Mouse (Mus musculus) heart, adult 2 months (tissue): ENCODE results near the gene Olfr1094. TPM values are rescaled to one million over a fixed set of nuclear protein-coding genes. Genes with fewer than 3 reads are reported as not detected.

Experiments
- DNase-seq, 2 experiments: peaks; one replicate each; pipeline ENCODE4 v3.0.0; 2021
- H3K27ac ChIP-seq: fragments of 200-600 bp; 2 replicates; pipeline ENCODE4 v1.8.1; 2022
- H3K27me3 ChIP-seq: fragments of 200-500 bp; 2 replicates; pipeline ENCODE4 v1.6.1; 2012; ENCODE audit warnings: mild to moderate bottlenecking, low read length, inconsistent platforms, mixed read lengths; ENCODE audit not compliant: control insufficient read depth, insufficient read depth
- H3K36me3 ChIP-seq: fragments of 200-500 bp; 2 replicates; pipeline ENCODE4 v1.6.1; 2012; ENCODE audit warnings: low read length, inconsistent platforms; ENCODE audit not compliant: control insufficient read depth, insufficient read depth
- H3K4me1 ChIP-seq: fragments of 200-500 bp; 2 replicates; pipeline ENCODE4 v1.6.1; 2011; ENCODE audit warnings: low read length; ENCODE audit not compliant: control insufficient read depth, insufficient read depth
- H3K4me3 ChIP-seq: fragments of 200-600 bp; 2 replicates; pipeline ENCODE4 v1.8.1; 2022
- H3K79me2 ChIP-seq: fragments of 200-500 bp; replicated peaks from 2 replicates; pipeline ENCODE4 v1.6.1; 2012; ENCODE audit warnings: mild to moderate bottlenecking, inconsistent platforms, low read length, moderate library complexity, mixed read lengths; ENCODE audit not compliant: control insufficient read depth, insufficient read depth
- H3K9ac ChIP-seq: fragments of 200-500 bp; 2 replicates; pipeline ENCODE4 v1.6.1; 2012; ENCODE audit warnings: low read depth, mild to moderate bottlenecking, control low read depth, inconsistent platforms, low read length, mixed read lengths
- CTCF ChIP-seq: fragments of 200-600 bp; IDR thresholded peaks from 2 replicates; pipeline ENCODE4 v1.8.1; 2022; ENCODE audit warnings: antibody characterized with exemption, mild to moderate bottlenecking, moderate library complexity
- EP300 ChIP-seq: fragments of 200-500 bp; IDR thresholded peaks from 2 replicates; pipeline ENCODE4 v1.6.1; 2011; ENCODE audit warnings: low read depth, low read length, control low read depth; ENCODE audit not compliant: insufficient read depth
- POLR2A ChIP-seq: fragments of 200-500 bp; IDR thresholded peaks from 2 replicates; pipeline ENCODE4 v1.6.1; 2011; ENCODE audit warnings: mild to moderate bottlenecking, low read depth, low read length, control low read depth; ENCODE audit not compliant: insufficient read depth
- WGBS: fragments of 180-500 bp; shearing (Covaris S2); methylation state at CpG from one replicate; pipeline ENCODE4 v1.1.7; 2018; 5-methylcytosine and 5-hydroxymethylcytosine counted together
- intact Hi-C: fragments of 180-260 bp; cut with DNase I; formaldehyde crosslinking; loops from one replicate; pipeline ENCODE4 v1.15.1; 2025
- long read RNA-seq: library from polyadenylated mRNA; stranded (forward); transcript quantifications from one replicate; pipeline ENCODE4 v2.0.0, GENCODE M21; 2021
- polyA plus RNA-seq: library from polyadenylated mRNA; depleted of rRNA; stranded (reverse); fragments of >200 nt; gene quantifications from 2 replicates; pipeline ENCODE4 v1.2.3, GENCODE M21; 2012; rRNA removed
- total RNA-seq, 2 experiments: library from RNA; stranded (reverse); gene quantifications; 2 replicates each; pipeline ENCODE4 v1.2.3; 2021

Gene Olfr1094
- not detected for total RNA-seq
- not detected in 2 replicates for polyA plus RNA-seq
- long read RNA-seq, result 0 reads

DNA sequence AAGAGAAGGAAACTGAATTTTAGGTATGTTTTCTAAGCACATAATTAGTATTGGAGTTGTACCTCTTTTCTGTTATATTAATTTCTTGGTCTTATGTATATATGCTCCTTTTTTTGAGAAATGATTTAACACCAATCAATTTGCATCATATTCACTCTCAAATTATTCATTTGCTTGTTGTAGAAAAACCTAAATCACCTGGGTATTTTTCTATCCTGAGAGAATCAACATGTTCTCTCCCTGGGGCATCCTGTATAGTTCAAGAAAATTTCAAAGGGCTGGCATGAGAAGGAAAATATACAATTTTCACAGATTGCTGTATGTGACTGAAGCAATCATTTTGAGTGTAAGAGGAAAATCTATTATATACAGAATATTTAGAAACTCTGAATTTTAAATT, at the start of gene Olfr1094:
Gene Olfr1094 (plus strand): TSS at position 301 of the 400 bp plus-strand sequence.
- H3K27ac ChIP-seq, result no peak within 1 kb of the TSS
- no peaks in the 10 kb centered on the region for H3K36me3 ChIP-seq
- TF ChIP-seq CTCF (no peak), POLR2A (no peak), EP300 (no peak)
- intact Hi-C loops, result no loop called here
- H3K27me3 ChIP-seq, result no peaks in the 10 kb centered on the region
- H3K4me1 ChIP-seq, result no peaks in the 10 kb centered on the region
- H3K9ac ChIP-seq, result no peak within 1 kb of the TSS
- no peak for DNase-seq
- H3K79me2 ChIP-seq, result no peaks in the 10 kb centered on the region
- H3K4me3 ChIP-seq, result no peak within 1 kb of the TSS

DNA sequence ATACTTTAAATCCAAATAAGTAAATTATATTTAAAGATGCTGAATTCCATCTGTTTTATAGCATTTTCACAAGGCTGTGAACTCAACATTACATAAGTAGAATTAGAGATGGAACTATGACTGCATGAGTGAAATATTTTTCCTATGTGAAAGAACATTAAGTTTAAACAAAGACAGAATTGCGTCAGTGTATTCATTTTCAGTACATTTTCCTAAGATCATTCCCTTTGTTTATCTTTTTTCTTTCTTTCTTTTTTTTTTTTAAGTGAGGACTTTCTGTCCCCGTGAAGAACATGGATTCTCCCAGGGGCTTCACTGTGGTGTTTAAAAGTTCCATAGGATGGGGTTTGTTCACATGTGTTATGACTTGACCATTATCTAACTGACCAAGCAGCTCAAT, 42.3 kb upstream of the Olfr1094 start, which contains the start of gene Olfr1093:
Gene Olfr1093 (plus strand): TSS at position 301 of the 400 bp plus-strand sequence.
- H3K4me3 ChIP-seq, result no peak within 1 kb of the TSS
- no peak within 1 kb of the TSS for H3K27ac ChIP-seq
- TF ChIP-seq POLR2A (no peak), CTCF (no peak), EP300 (no peak)
- no peaks in the 10 kb centered on the region for H3K36me3 ChIP-seq
- intact Hi-C loops, result no loop called here
- H3K9ac ChIP-seq, result no peak within 1 kb of the TSS
- no peak for DNase-seq
- no peaks in the 10 kb centered on the region for H3K4me1 ChIP-seq
- 61% methylated on average over 2 of the region's 2 CpGs for WGBS
- H3K79me2 ChIP-seq, result no peaks in the 10 kb centered on the region
- H3K27me3 ChIP-seq, result no peaks in the 10 kb centered on the region

DNA sequence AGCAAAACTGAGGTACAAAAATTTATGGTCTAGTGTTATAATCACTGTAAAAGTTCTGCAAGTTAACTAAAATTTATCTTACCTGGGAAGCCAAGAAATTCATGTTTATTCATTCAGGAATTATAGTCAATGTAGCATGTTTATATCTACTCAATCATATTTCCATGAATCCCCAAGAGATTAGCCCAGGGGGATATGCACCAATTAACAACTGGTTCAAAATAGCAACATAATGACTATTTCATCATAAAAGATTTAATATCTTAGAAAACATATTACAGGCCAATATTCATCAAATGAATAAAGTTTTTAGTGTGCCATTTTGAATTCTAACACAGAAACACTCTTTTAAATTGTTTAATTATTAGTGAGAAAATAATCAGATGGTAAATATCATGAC, 14.5 kb upstream of the Olfr1094 start, which contains the start of gene Olfr141:
Gene Olfr141 (minus strand): TSS at position 101 of the 400 bp plus-strand sequence.
- no peak for DNase-seq
- Histone ChIP-seq H3K79me2 (no peaks in the 10 kb centered on the region), H3K36me3 (no peaks in the 10 kb centered on the region), H3K9ac (no peak within 1 kb of the TSS), H3K4me3 (no peak within 1 kb of the TSS), H3K27ac (no peak within 1 kb of the TSS), H3K4me1 (no peaks in the 10 kb centered on the region), H3K27me3 (no peaks in the 10 kb centered on the region)
- intact Hi-C loops, result no loop called here
- TF ChIP-seq CTCF, result no peak
- no peak for TF ChIP-seq POLR2A
- no peak for TF ChIP-seq EP300

DNA sequence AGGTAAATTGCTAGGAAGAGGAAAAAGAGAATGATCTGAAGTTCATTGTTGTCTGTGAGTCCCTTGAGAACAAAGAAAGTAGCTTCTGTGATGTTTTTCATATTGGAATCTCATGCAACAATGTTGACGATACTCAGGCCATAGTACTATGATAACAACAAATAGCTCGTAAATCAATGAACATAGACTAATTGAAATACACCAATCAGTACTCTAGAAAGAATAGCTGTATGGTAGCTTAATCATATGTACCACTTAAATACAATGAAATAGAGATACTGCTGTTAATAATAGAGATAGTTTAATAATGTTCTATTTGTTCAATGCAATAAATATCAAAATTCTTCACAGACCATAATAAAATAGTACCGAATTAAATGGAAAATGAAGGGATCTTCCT, 27.1 kb downstream of the Olfr1094 start, which contains the start of gene Olfr1095:
Gene Olfr1095 (minus strand): TSS at position 101 of the 400 bp plus-strand sequence.
- Histone ChIP-seq H3K27me3 (no peaks in the 10 kb centered on the region), H3K4me3 (no peak within 1 kb of the TSS), H3K79me2 (no peaks in the 10 kb centered on the region), H3K4me1 (no peaks in the 10 kb centered on the region), H3K36me3 (no peaks in the 10 kb centered on the region), H3K27ac (no peak within 1 kb of the TSS), H3K9ac (no peak within 1 kb of the TSS)
- WGBS, result 78% methylated on average over 3 of the region's 3 CpGs
- DNase-seq, result no peak
- TF ChIP-seq CTCF (no peak), POLR2A (no peak), EP300 (no peak)
- intact Hi-C loops, result no loop called here

DNA sequence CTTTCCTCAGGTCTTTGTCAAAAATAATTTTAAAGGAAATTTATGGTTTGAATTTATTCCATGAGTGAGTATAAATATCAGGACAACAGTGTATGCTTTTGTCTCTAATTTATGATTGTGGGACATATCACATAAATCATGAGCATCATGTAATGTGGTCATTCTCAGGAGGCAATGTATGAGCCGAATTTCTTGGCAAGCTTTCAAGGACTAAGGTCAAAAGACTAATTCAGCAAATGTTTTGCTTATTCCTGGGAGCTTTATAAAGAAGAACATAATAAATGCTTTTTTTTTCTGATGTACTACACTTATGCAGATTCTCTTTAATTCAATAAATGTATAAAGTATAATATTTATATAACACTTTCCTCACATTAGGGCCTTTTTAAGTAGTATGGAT, 50.2 kb downstream of the Olfr1094 start, which contains the start of gene Gm13723:
Gene Gm13723 (minus strand): TSS at position 101 of the 400 bp plus-strand sequence.
- Histone ChIP-seq H3K79me2 (no peaks in the 10 kb centered on the region), H3K27me3 (no peaks in the 10 kb centered on the region), H3K4me3 (no peak within 1 kb of the TSS), H3K4me1 (no peaks in the 10 kb centered on the region), H3K27ac (no peak within 1 kb of the TSS), H3K36me3 (no peaks in the 10 kb centered on the region), H3K9ac (no peak within 1 kb of the TSS)
- DNase-seq, result no peak
- WGBS, result 22% methylated on average over 1 of the region's 1 CpGs
- no peak for TF ChIP-seq POLR2A
- no peak for TF ChIP-seq CTCF
- TF ChIP-seq EP300, result no peak
- intact Hi-C loops, result no loop called here

Other genes with a start within 250 kb of the Olfr1094 start
- not detected for gene Olfr1082, start 225.7 kb upstream of the Olfr1094 start, total RNA-seq
- gene Olfr1082, start 225.7 kb upstream of the Olfr1094 start, polyA plus RNA-seq, result not detected in 2 replicates
- not detected for gene Olfr1084, start 184.9 kb upstream of the Olfr1094 start, total RNA-seq
- gene Olfr1084, start 184.9 kb upstream of the Olfr1094 start, polyA plus RNA-seq, result not detected in 2 replicates
- not detected for gene Olfr1085, start 162.6 kb upstream of the Olfr1094 start, total RNA-seq
- gene Olfr1085, start 162.6 kb upstream of the Olfr1094 start, polyA plus RNA-seq, result not detected in 2 replicates
- not detected for gene Olfr1086, start 144.6 kb upstream of the Olfr1094 start, total RNA-seq
- gene Olfr1086, start 144.6 kb upstream of the Olfr1094 start, polyA plus RNA-seq, result not detected in 2 replicates
- gene Olfr1087, start 126.3 kb upstream of the Olfr1094 start, total RNA-seq, result not detected
- not detected in 2 replicates for gene Olfr1087, start 126.3 kb upstream of the Olfr1094 start, polyA plus RNA-seq
- gene Olfr1089, start 91.0 kb upstream of the Olfr1094 start, total RNA-seq, result not detected
- gene Olfr1089, start 91.0 kb upstream of the Olfr1094 start, polyA plus RNA-seq, result not detected in 2 replicates
- not detected for gene Olfr1090, start 65.7 kb upstream of the Olfr1094 start, total RNA-seq
- gene Olfr1090, start 65.7 kb upstream of the Olfr1094 start, polyA plus RNA-seq, result not detected in 2 replicates
- not detected for gene Olfr1093, start 42.2 kb upstream of the Olfr1094 start, total RNA-seq
- not detected in 2 replicates for gene Olfr1093, start 42.2 kb upstream of the Olfr1094 start, polyA plus RNA-seq
- gene Olfr141, start 14.6 kb upstream of the Olfr1094 start, total RNA-seq, result not detected
- gene Olfr141, start 14.6 kb upstream of the Olfr1094 start, polyA plus RNA-seq, result not detected in 2 replicates
- gene Olfr1095, start 27.0 kb downstream of the Olfr1094 start, total RNA-seq, result not detected
- gene Olfr1095, start 27.0 kb downstream of the Olfr1094 start, polyA plus RNA-seq, result not detected in 2 replicates
- gene Gm13723, start 50.1 kb downstream of the Olfr1094 start, total RNA-seq, result not detected
- gene Gm13723, start 50.1 kb downstream of the Olfr1094 start, polyA plus RNA-seq, result not detected in 2 replicates
- not detected for gene Olfr1097, start 67.6 kb downstream of the Olfr1094 start, total RNA-seq
- gene Olfr1097, start 67.6 kb downstream of the Olfr1094 start, polyA plus RNA-seq, result not detected in 2 replicates
- gene Olfr1098, start 99.9 kb downstream of the Olfr1094 start, total RNA-seq, result not detected
- not detected in 2 replicates for gene Olfr1098, start 99.9 kb downstream of the Olfr1094 start, polyA plus RNA-seq
- not detected for gene Olfr1099, start 136.0 kb downstream of the Olfr1094 start, total RNA-seq
- gene Olfr1099, start 136.0 kb downstream of the Olfr1094 start, polyA plus RNA-seq, result not detected in 2 replicates
- gene Olfr1100, start 155.3 kb downstream of the Olfr1094 start, total RNA-seq, result not detected
- gene Olfr1100, start 155.3 kb downstream of the Olfr1094 start, polyA plus RNA-seq, result not detected in 2 replicates
- not detected for gene Olfr1101, start 166.6 kb downstream of the Olfr1094 start, total RNA-seq
- not detected in 2 replicates for gene Olfr1101, start 166.6 kb downstream of the Olfr1094 start, polyA plus RNA-seq
- gene Olfr1102, start 173.7 kb downstream of the Olfr1094 start, total RNA-seq, result not detected
- gene Olfr1102, start 173.7 kb downstream of the Olfr1094 start, polyA plus RNA-seq, result not detected in 2 replicates
- not detected for gene Olfr1104, start 202.4 kb downstream of the Olfr1094 start, total RNA-seq
- not detected in 2 replicates for gene Olfr1104, start 202.4 kb downstream of the Olfr1094 start, polyA plus RNA-seq
- gene Olfr1105, start 211.9 kb downstream of the Olfr1094 start, total RNA-seq, result not detected
- not detected in 2 replicates for gene Olfr1105, start 211.9 kb downstream of the Olfr1094 start, polyA plus RNA-seq
- gene Olfr1106, start 227.6 kb downstream of the Olfr1094 start, total RNA-seq, result not detected
- gene Olfr1106, start 227.6 kb downstream of the Olfr1094 start, polyA plus RNA-seq, result not detected in 2 replicates